ENCODE assay signal across 8 mouse cellular contexts in the genomic region with DNA sequence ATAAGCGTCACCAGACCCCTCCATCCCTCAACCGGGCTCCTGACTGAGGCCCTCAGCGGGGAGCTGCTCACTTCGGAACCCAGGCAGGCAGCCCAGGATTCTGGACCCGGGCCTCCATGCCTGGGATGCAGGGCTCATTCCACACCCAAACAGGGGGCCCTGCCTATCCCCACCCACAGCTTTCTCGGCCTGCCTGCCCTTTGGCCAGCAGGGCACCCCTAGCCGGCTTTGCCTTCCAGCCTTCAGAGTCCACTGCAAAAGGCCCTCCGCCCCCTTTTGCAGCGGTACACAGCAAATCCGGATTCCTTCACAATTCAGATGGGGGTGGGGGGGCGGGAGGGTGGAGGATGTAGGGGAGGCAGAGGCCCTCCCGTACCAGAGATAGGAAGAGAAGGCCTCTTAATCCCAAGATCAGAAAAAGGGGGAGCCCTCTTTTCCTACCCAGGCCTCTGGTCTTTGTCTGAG. TPM values are rescaled to one million over a fixed set of nuclear protein-coding genes. Genes with fewer than 3 reads are reported as not detected.
A peak's percentile ranks its signal among the peaks of the same experiment; 100 is the strongest.
DNase-seq lines count a peak whose midpoint lies in the region; ATAC-seq and TF ChIP-seq lines count a peak whose summit lies in the region.

No protein-coding gene starts in this region.

- peak overlapping the region; percentile 66 for H3K27ac ChIP-seq in testis, adult 2 months (ENCODE audit: control insufficient read depth, insufficient read depth, low read depth, low read length)
- peak overlapping the region; percentile 86 for H3K27ac ChIP-seq in hindbrain, embryonic 15.5 days (replicated peaks)

- TF ChIP-seq CTCF in testis, adult 2 months (IDR thresholded peaks at IDR 0.05; ENCODE audit: control insufficient read depth, insufficient read depth, insufficient replicate concordance, low read depth, low read length), result no peak

- intact Hi-C loops in left cerebral cortex, postnatal 4 days (cut with DNase I), result no loop called here

- peak overlapping the region; percentile 70 for H3K9ac ChIP-seq in hindbrain, embryonic 15.5 days

- no peaks in the 10 kb centered on the region for H3K9me3 ChIP-seq in hindbrain, embryonic 15.5 days

- H3K36me3 ChIP-seq in testis, adult 2 months (ENCODE audit: control insufficient read depth, insufficient read depth, low read length), result no peaks in the 10 kb centered on the region
- no peaks in the 10 kb centered on the region for H3K36me3 ChIP-seq in hindbrain, embryonic 15.5 days

- no peaks in the 10 kb centered on the region; the same call in 1 of the 2 replicates for H3K27me3 ChIP-seq in testis, adult 2 months (ENCODE audit: control insufficient read depth, insufficient read depth, low read length)
- H3K27me3 ChIP-seq in hindbrain, embryonic 15.5 days, result no peaks in the 10 kb centered on the region

- peak; percentile 75 for DNase-seq in cerebellum, adult 11-12 months
- DNase-seq in cerebellum, adult 8-10 months, result no peak
- no peak for DNase-seq in testis, postnatal 14 days (ENCODE audit: low spot score)
- DNase-seq in lung, postnatal 4 days, result peak; percentile 50 to 65
- no peak for DNase-seq in left cerebral cortex, postnatal 4 days
- DNase-seq in ovary, postnatal 10 days (ENCODE audit: low spot score), result no peak

- H3K4me3 ChIP-seq in testis, adult 2 months (ENCODE audit: control insufficient read depth, low read depth, low read length), result peak overlapping the region; percentile 65
- H3K4me3 ChIP-seq in hindbrain, embryonic 15.5 days, result peak overlapping the region; percentile 71

- peaks cover 12% of the 10 kb centered on the region for H3K4me1 ChIP-seq in testis, adult 2 months (ENCODE audit: control insufficient read depth, insufficient read depth, low read length)
- H3K4me1 ChIP-seq in hindbrain, embryonic 15.5 days (replicated peaks), result peaks cover 47% of the 10 kb centered on the region

- ATAC-seq in hindbrain, embryonic 15.5 days (ENCODE audit: low FRiP score, low read depth), result peak; percentile 2; the same call in 1 of the 2 replicates

- WGBS in hindbrain, embryonic 15.5 days, result under 1% methylated on average over 12 of the region's 12 CpGs

- TF ChIP-seq POLR2A in testis, adult 2 months (IDR thresholded peaks at IDR 0.05; ENCODE audit: control insufficient read depth, low read depth, low read length), result no peak

- H3K4me2 ChIP-seq in hindbrain, embryonic 15.5 days, result peak overlapping the region; percentile 87

RNA-seq across cellular contexts. Expression of gene Lrp1, which starts 1.0 kb away (rescaled TPM):
- 20.8 and 25.9 TPM in 2 replicates for polyA plus RNA-seq in testis, adult 2 months (2012; rRNA removed)
- polyA plus RNA-seq in hindbrain, embryonic 15.5 days (2015; fragmentation: Nextera tagmentation; extraction: Ambion mirVana), result 102 and 114 TPM in 2 replicates
- 100 to 1,000 TPM; 286 to 296 TPM for total RNA-seq in left cerebral cortex, postnatal 4 days (2021)

RNA-seq across cellular contexts. Expression of gene Stat6, which starts 22.8 kb away (rescaled TPM):
- 3.9 and 5.9 TPM in 2 replicates for polyA plus RNA-seq in testis, adult 2 months (2012; rRNA removed)
- 6.2 and 6.3 TPM in 2 replicates for polyA plus RNA-seq in hindbrain, embryonic 15.5 days (2015; fragmentation: Nextera tagmentation; extraction: Ambion mirVana)
- 1 to 10 TPM; 6.0 to 6.1 TPM for total RNA-seq in left cerebral cortex, postnatal 4 days (2021)

RNA-seq across cellular contexts. Expression of gene Nemp1, which starts 46.7 kb away (rescaled TPM):
- polyA plus RNA-seq in testis, adult 2 months (2012; rRNA removed), result 46.8 and 58.1 TPM in 2 replicates
- polyA plus RNA-seq in hindbrain, embryonic 15.5 days (2015; fragmentation: Nextera tagmentation; extraction: Ambion mirVana), result 3.1 and 3.4 TPM in 2 replicates
- total RNA-seq in left cerebral cortex, postnatal 4 days (2021), result 1 to 10 TPM; 4.8 to 5.6 TPM

RNA-seq across cellular contexts. Expression of gene Nab2, which starts 48.4 kb away (rescaled TPM):
- 24.6 and 26.2 TPM in 2 replicates for polyA plus RNA-seq in testis, adult 2 months (2012; rRNA removed)
- polyA plus RNA-seq in hindbrain, embryonic 15.5 days (2015; fragmentation: Nextera tagmentation; extraction: Ambion mirVana), result 2.5 and 2.7 TPM in 2 replicates
- 10 to 100 TPM; 21.5 to 21.9 TPM for total RNA-seq in left cerebral cortex, postnatal 4 days (2021)

Comparison
In these comparisons a context has a peak if more than half of its experiments do, and no peak if none do; other contexts are left out.
1. DNase-seq: peak in cerebellum, adult 11-12 months (single experiment) and lung, postnatal 4 days (2 of 2); none in cerebellum, adult 8-10 months (single experiment), testis, postnatal 14 days (single experiment), left cerebral cortex, postnatal 4 days (single experiment) and ovary, postnatal 10 days (single experiment).
2. RNA of gene Nemp1, which starts 46.7 kb away (polyA plus RNA-seq): 46.8 to 58.1 TPM in testis, adult 2 months; 3.1 to 3.4 TPM in hindbrain, embryonic 15.5 days; every median in the first group is over 10 times any median in the second.